Mouse (Mus musculus) bone marrow macrophage, adult 2 months (primary cell): Measurements from ENCODE around the gene Armc2.

Experiments used
- CTCF ChIP-seq: IDR thresholded peaks from 2 replicates; pipeline ENCODE4 v1.5.1; 2012; ENCODE audit warnings: low read depth, mild to moderate bottlenecking, low read length, moderate library complexity
- POLR2A ChIP-seq: IDR thresholded peaks from 2 replicates; pipeline ENCODE4 v1.6.1; 2012; ENCODE audit warnings: mild to moderate bottlenecking, low read depth, low read length, borderline replicate concordance

DNA sequence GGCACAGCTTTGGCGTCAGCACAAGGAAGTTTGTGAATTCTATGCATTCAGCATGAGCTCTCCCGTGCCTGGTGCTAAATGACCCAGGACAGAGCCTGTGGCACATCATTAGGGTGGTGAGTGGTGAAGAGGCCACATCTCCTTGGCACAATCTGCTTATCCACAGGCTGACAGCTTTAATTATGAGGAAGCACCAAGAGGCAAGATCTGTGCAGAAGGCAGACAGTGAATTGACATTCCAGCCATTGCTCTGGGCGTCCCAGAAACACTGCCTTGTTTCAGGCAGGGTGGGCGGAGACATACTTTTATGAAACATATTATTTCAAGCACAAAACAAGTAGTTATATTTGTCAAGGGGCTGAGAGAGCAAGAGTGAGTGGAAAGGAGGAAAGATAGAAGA, 18.6 kb upstream of the Armc2 start:
- no peak for TF ChIP-seq CTCF
- TF ChIP-seq POLR2A, result no peak
